Mouse (Mus musculus) E14TG2a.4 (cell line): ENCODE data around the gene Ube2d2b.

ENCODE experiments used
- CTCF ChIP-seq: conservative IDR thresholded peaks from 2 replicates; pipeline ENCODE4 v1.5.1; 2014; ENCODE audit warnings: low read length
- POU5F1 ChIP-seq: IDR thresholded peaks from 2 replicates; pipeline ENCODE4 v1.6.1; 2014; ENCODE audit warnings: low read length, borderline replicate concordance

DNA sequence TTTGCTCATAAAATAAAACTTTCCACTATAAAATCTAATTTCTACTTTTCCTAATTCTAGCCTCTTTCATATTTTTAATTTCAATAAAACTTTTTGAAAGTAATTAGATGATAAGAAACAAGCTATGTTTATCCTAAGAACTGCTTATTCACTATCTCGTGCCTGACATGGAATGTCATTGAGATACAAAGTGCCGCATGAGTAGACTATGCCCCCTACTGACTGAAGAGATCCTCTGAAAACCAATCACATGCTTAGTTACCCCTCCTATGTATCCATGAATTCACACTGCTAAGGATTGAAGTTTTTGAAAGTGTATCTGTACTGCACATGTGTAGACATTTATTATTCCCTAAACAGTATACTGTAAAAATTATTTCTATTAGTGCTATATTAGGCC is 36.0 kb upstream of the Ube2d2b start:
- no peak for TF ChIP-seq CTCF
- no peak for TF ChIP-seq POU5F1
